Mouse (Mus musculus): ENCODE data around the gene Ppp1r3f.

- TF ChIP-seq CTCF (IDR thresholded peaks at IDR 0.05; ENCODE audit: extremely low read depth, insufficient read depth, insufficient read length, insufficient replicate concordance) (no peak), POLR2A (IDR thresholded peaks at IDR 0.05; ENCODE audit: low read depth, low read length) (no peak)
These were observed 1.6 kb downstream of the Ppp1r3f start for GRCm38 (mm10) chrX:7572466-7572865.
